Mouse (Mus musculus) neural tube, embryonic 15.5 days (tissue): ENCODE results near the gene Pitx2. TPM values are rescaled to one million over a fixed set of nuclear protein-coding genes. Genes with fewer than 3 reads are reported as not detected.
A peak's percentile ranks its signal among the peaks of the same experiment; 100 is the strongest.

ENCODE experiments used
- ATAC-seq: fragments of 200-750 bp; cut with Nextera tagmentation; 2 replicates; pipeline ENCODE4 v1.8.0; 2017; ENCODE audit warnings: mild to moderate bottlenecking, moderate TSS enrichment, moderate library complexity; ENCODE audit not compliant: low FRiP score
- H3K27ac ChIP-seq: fragments of 300-500 bp; sonication (generic); replicated peaks from 2 replicates; pipeline ENCODE4 v1.5.1; 2015; ENCODE audit warnings: mild to moderate bottlenecking, inconsistent platforms
- H3K27me3 ChIP-seq: fragments of 300-500 bp; sonication (generic); replicated peaks from 2 replicates; pipeline ENCODE4 v1.6.1; 2015; ENCODE audit warnings: inconsistent platforms
- H3K36me3 ChIP-seq: fragments of 300-500 bp; sonication (generic); 2 replicates; pipeline ENCODE4 v1.6.1; 2015; ENCODE audit warnings: inconsistent platforms
- H3K4me1 ChIP-seq: fragments of 300-500 bp; sonication (generic); 2 replicates; pipeline ENCODE4 v1.6.1; 2015; ENCODE audit warnings: inconsistent platforms
- H3K4me2 ChIP-seq: fragments of 300-500 bp; sonication (generic); 2 replicates; pipeline ENCODE4 v1.6.1; 2015; ENCODE audit warnings: inconsistent platforms, mild to moderate bottlenecking, moderate library complexity
- H3K4me3 ChIP-seq: fragments of 300-500 bp; sonication (generic); replicated peaks from 2 replicates; pipeline ENCODE4 v1.5.1; 2015; ENCODE audit warnings: mild to moderate bottlenecking, inconsistent platforms
- H3K9ac ChIP-seq: fragments of 300-500 bp; sonication (generic); replicated peaks from 2 replicates; pipeline ENCODE4 v1.6.1; 2015; ENCODE audit warnings: mild to moderate bottlenecking, inconsistent platforms
- H3K9me3 ChIP-seq: fragments of 300-500 bp; sonication (generic); replicated peaks from 2 replicates; pipeline ENCODE4 v1.6.1; 2016; ENCODE audit warnings: inconsistent platforms
- WGBS: fragments of 180-500 bp; shearing (Covaris S2); methylation state at CpG from one replicate; pipeline ENCODE4 v1.1.7; 2015; ENCODE audit warnings: mixed read lengths; 5-methylcytosine and 5-hydroxymethylcytosine counted together
- polyA plus RNA-seq: library from polyadenylated mRNA; unstranded; fragments of >200 nt; fragmentation: Nextera tagmentation; extraction: Ambion mirVana; gene quantifications from 2 replicates; pipeline ENCODE4 v1.2.1, GENCODE M21; 2015

Gene Pitx2
- polyA plus RNA-seq, 1 experiment from 2014 or later: 5.2 TPM

DNA sequence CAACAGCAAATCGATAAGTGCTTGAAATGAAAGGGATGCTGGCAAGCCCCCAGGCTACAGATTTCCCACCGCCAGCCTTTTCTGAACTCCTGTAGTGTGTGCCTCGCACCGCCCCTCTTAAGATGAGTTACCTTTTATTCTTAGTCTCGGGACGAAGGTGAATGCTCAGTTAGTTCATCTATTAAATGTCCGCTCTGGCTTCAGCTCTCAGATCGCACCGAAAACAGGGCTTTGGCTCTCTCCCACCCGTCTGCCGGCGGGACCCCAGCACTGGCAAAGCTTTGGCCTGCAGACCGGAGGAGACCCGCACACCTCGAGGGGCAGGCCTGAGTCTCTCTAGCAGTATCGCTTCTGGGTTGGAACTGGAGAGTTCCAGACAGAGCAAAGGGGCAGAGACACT, 4.6 kb upstream of the Pitx2 start:
- Histone ChIP-seq H3K4me2 (no peak overlapping the region), H3K27ac (no peak overlapping the region), H3K4me1 (peaks cover 9% of the 10 kb centered on the region), H3K36me3 (no peaks in the 10 kb centered on the region), H3K4me3 (no peak overlapping the region), H3K9ac (no peak overlapping the region), H3K9me3 (no peaks in the 10 kb centered on the region), H3K27me3 (peaks cover 71% of the 10 kb centered on the region)
- ATAC-seq: no peak
- 2% methylated on average over 16 of the region's 16 CpGs for WGBS

DNA sequence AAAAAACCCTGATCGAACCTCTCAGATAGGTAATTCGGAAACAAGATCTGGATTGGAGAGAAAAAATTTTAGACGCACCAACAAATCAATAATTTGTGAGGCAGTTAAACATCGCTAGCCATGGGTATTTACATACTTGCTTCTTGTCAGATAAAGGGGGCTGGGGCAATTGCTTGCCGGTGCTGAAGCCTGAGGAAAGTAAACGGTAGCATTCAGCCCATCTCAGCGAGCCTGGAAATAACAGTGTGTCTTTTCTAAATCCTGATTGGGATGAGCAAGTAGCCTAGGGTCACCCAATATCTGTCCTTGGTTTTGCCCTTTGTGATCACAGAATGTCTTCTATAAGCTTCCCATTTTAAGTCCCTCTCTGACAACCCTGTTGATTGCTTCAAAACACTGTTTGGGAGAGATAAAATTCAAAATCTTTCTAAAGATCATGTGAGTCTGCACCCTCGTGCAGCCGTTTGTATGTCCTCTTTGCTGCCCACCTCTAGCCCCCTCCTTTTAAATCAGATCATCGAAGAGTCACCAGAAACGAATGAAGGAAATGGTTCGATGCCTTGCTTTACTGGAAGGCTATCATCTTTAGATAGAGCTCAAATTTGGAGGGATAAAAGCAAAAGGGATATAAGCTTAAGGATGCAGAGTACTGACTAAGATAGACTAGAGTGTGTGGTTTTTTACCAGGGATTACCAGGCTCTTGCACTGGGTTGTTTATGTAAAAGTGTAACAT, 3.7 kb upstream of the Pitx2 start:
- Histone ChIP-seq H3K4me2 (no peak overlapping the region), H3K9me3 (no peaks in the 10 kb centered on the region), H3K9ac (no peak overlapping the region), H3K4me1 (peaks cover 12% of the 10 kb centered on the region), H3K27ac (no peak overlapping the region), H3K27me3 (peaks cover 75% of the 10 kb centered on the region), H3K4me3 (no peak overlapping the region), H3K36me3 (no peaks in the 10 kb centered on the region)
- ATAC-seq: no peak
- 4% methylated on average over 12 of the region's 12 CpGs for WGBS

DNA sequence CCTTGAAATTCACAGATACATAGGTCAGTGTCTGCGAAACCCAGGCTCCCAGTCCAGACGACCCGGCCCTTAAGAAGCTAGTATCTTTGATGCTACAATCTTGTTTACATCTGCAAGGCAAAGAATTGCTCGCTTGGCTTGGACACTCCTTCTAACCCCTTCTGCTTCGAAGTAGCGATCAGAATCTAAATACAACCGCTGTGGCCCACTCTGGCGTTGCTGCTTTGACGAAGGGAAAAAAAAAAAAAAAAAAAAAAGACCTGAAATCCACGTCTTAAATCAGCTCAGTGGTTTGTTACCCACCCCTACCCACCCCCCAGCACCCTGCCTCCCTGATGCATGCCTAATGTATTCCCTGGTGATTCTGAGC, 3.1 kb upstream of the Pitx2 start:
- no peak for ATAC-seq
- H3K9me3 ChIP-seq: no peaks in the 10 kb centered on the region
- H3K36me3 ChIP-seq: no peaks in the 10 kb centered on the region
- no peak overlapping the region for H3K9ac ChIP-seq
- H3K4me3 ChIP-seq: no peak overlapping the region
- peaks cover 12% of the 10 kb centered on the region for H3K4me1 ChIP-seq
- H3K27me3 ChIP-seq: peaks cover 78% of the 10 kb centered on the region
- WGBS: 1% methylated on average over 10 of the region's 10 CpGs
- no peak overlapping the region for H3K27ac ChIP-seq
- no peak overlapping the region for H3K4me2 ChIP-seq

DNA sequence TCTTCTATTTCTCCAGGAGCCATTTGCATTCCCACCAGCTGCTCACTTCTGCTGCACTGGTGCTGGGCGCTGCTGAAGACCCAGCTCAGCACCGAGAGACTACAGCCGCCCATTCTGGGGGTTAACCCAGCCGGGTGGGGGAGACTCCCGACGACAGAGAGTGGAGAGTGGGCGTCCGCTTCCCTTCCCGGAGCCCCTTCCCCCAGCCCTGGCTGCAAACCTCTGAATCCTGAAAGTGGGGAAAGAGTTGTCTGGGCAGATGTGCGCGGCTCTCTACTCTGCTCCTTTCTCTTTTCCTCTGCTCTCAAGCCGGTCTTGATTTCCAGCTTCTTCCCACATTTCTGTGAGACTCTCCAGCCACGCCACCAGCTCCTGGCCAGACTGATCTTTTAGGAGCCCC, 2.6 kb upstream of the Pitx2 start:
- no peak overlapping the region for H3K9ac ChIP-seq
- WGBS: 3% methylated on average over 13 of the region's 13 CpGs
- ATAC-seq: no peak
- H3K27ac ChIP-seq: no peak overlapping the region
- no peaks in the 10 kb centered on the region for H3K9me3 ChIP-seq
- H3K4me1 ChIP-seq: peaks cover 12% of the 10 kb centered on the region
- peaks cover 78% of the 10 kb centered on the region for H3K27me3 ChIP-seq
- no peaks in the 10 kb centered on the region for H3K36me3 ChIP-seq
- no peak overlapping the region for H3K4me2 ChIP-seq
- H3K4me3 ChIP-seq: no peak overlapping the region; the same call in 1 of the 2 replicates

DNA sequence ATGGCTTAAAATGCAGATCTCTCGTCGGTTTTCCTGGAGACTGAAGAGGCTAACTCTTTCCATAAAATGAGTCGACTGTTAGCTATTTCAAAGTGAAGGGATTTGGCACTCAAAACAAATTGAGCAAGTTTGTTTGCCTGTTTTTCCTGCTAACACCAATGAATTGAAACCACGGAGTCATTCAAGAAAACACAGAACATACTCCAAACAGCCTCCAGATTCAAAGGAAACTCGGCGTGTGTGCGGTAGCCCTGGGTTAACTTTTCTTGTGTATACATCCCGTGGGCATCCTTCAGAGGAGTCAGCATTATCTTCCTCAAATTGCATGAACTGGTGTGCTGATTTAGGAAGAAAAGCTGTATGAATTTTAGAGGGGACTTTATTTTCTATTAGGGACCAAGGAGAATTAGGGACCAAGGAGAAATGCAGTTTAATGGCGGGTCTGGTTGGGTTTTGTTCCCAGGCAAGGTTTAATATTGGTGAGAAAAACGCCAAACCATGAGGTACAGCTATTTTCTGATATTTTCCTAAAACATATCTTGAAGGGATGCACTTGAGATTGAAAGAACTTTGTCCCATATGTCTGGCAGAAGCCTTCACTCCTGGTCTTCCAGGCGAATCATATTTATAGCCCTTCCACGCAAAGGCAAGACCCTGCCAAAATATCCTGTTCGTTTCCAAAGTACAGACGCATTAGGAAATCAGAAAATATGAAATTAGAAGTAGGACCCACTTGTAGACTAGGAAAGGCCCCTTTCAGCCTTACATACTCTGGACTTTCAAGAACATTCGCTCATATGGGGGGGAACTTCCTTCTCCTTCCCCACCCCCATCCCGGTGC, 1.7 kb upstream of the Pitx2 start:
- no peak overlapping the region for H3K27ac ChIP-seq
- no peak overlapping the region for H3K9ac ChIP-seq
- no peaks in the 10 kb centered on the region for H3K9me3 ChIP-seq
- H3K4me3 ChIP-seq: no peak overlapping the region
- ATAC-seq: no peak
- no peak overlapping the region for H3K4me2 ChIP-seq
- H3K4me1 ChIP-seq: peaks cover 16% of the 10 kb centered on the region
- WGBS: 2% methylated on average over 16 of the region's 16 CpGs
- peaks cover 79% of the 10 kb centered on the region for H3K27me3 ChIP-seq
- no peaks in the 10 kb centered on the region for H3K36me3 ChIP-seq

DNA sequence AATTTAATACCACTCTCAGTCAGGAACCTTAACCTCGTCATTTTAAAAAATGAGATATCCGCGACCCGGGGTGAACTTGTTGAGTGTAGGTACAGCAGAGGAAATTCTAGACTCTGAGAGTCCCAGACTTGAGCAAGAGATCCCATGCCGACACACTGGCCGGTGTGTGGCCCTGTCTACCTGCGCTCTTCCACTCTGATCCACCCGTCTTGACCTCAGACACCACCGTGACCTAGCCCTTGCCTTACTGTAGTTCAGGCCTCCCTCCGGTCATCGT, 1.1 kb upstream of the Pitx2 start:
- no peaks in the 10 kb centered on the region for H3K36me3 ChIP-seq
- 5% methylated on average over 11 of the region's 11 CpGs for WGBS
- H3K4me2 ChIP-seq: no peak overlapping the region
- H3K27ac ChIP-seq: no peak overlapping the region
- no peaks in the 10 kb centered on the region for H3K9me3 ChIP-seq
- no peak overlapping the region for H3K4me3 ChIP-seq
- H3K9ac ChIP-seq: no peak overlapping the region
- H3K27me3 ChIP-seq: peaks cover 79% of the 10 kb centered on the region
- no peak for ATAC-seq
- H3K4me1 ChIP-seq: peaks cover 20% of the 10 kb centered on the region

DNA sequence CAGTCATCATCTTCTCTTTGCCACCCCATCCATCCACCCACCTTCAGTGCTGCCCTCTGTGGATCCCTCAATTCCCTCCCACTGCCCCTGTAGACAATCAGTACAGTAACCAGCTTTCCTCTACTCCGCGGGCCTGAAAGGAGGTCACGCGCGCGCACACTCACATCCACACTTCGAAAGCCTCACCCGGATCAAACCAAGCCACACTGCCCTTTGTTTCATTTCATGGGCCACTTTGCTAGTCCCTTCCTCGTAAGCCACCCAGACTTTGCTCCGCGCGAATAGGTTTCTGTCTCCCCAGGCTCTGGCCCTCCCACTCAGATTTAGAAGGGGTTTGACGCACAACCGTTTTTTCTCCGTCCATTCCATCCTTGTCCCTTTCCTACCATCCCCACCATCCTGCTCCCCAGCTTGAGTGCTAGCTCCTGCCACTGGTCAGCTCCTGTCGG, 494 bp upstream of the Pitx2 start:
- no peak overlapping the region for H3K27ac ChIP-seq
- no peaks in the 10 kb centered on the region for H3K9me3 ChIP-seq
- no peak for ATAC-seq
- H3K9ac ChIP-seq: no peak overlapping the region
- no peaks in the 10 kb centered on the region for H3K36me3 ChIP-seq
- under 1% methylated on average over 16 of the region's 16 CpGs for WGBS
- H3K27me3 ChIP-seq: peaks cover 83% of the 10 kb centered on the region
- peaks cover 24% of the 10 kb centered on the region for H3K4me1 ChIP-seq
- peak overlapping the region; percentile 32 for H3K4me3 ChIP-seq
- peak overlapping the region; percentile 56 for H3K4me2 ChIP-seq

DNA sequence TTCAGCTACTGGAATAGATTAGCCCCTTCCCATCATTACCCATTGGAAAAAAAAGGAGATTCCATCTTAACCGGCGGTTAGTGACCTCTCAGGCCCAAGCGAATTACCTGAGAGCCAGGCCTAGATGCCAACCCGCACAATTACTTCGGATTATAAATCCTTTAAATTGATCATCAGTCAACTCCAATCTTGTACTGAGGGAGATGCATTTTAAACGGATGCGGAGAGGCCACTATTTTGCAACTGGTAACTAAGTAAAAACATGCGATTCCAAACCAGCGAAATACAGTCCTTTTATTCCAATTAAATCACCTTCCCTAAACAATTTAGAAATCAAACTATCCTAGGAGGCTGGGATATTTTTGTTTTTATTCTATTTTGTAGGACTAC, 818 bp downstream of the Pitx2 start:
- H3K9ac ChIP-seq: no peak overlapping the region
- 2% methylated on average over 9 of the region's 9 CpGs for WGBS

DNA sequence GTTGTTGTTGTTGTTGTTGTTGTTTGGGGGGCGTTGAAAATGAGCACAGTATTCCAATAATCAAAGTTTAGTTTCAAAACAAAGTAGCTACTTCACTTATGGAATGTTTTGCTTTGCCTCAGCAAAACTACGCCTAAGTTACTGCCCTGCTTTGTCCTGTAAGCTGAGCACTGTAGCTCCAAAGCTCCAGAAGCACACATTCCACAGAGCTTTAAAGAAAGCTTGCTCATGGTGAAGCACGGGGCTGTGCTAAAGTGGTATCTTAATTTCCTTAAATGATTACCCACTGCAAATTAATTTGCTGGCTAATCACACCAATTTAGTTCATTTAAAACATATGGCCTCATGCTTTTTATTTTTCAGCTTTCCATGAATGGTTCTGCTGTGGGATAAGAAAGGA, 1.5 kb downstream of the Pitx2 start:
- 2% methylated on average over 3 of the region's 3 CpGs for WGBS
- H3K27ac ChIP-seq: no peak overlapping the region
- H3K9ac ChIP-seq: no peak overlapping the region
- no peaks in the 10 kb centered on the region for H3K9me3 ChIP-seq
- H3K27me3 ChIP-seq: peaks cover 86% of the 10 kb centered on the region
- peaks cover 33% of the 10 kb centered on the region for H3K4me1 ChIP-seq
- H3K36me3 ChIP-seq: no peaks in the 10 kb centered on the region
- H3K4me3 ChIP-seq: no peak overlapping the region
- ATAC-seq: no peak
- no peak overlapping the region for H3K4me2 ChIP-seq

More for the DNA sequence above, 818 bp downstream of the Pitx2 start:
- Histone ChIP-seq H3K4me3 (peak overlapping the region; percentile 32; the same call in 1 of the 2 replicates), H3K27me3 (peaks cover 84% of the 10 kb centered on the region), H3K9me3 (no peaks in the 10 kb centered on the region), H3K4me2 (no peak overlapping the region), H3K27ac (no peak overlapping the region), H3K36me3 (no peaks in the 10 kb centered on the region), H3K4me1 (peaks cover 33% of the 10 kb centered on the region)
- ATAC-seq: no peak

DNA sequence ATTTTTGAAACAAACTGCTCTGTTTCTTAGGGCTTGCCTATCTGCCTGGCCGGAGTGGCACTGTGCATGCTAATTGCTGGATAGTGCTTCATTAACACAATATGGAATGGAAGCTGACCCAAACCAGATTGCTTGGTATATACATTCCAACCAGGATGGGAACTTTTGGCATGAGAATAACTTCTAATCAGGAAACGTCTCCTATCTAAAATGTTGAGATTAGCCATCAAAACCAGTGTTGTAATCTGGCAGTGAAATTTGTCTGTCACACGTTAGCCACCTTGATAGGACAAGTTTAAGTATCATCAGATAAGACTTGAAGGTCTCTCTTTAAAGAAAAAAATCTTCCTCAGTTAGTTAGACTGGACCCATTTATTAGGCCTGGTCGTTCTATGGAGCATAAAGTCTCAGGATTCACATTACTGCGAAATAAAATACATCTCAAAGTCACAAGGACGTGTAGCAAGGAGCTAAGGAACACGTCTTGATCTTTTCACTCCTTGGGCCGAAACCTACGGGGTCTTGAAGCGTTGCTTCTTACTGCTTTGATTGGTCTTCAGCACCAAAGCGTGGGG, 2.1 kb downstream of the Pitx2 start:
- Histone ChIP-seq H3K27me3 (peaks cover 86% of the 10 kb centered on the region), H3K4me3 (no peak overlapping the region), H3K27ac (no peak overlapping the region), H3K9ac (no peak overlapping the region), H3K4me1 (peaks cover 33% of the 10 kb centered on the region), H3K9me3 (no peaks in the 10 kb centered on the region), H3K36me3 (no peaks in the 10 kb centered on the region), H3K4me2 (no peak overlapping the region)
- ATAC-seq: no peak
- 3% methylated on average over 11 of the region's 11 CpGs for WGBS

DNA sequence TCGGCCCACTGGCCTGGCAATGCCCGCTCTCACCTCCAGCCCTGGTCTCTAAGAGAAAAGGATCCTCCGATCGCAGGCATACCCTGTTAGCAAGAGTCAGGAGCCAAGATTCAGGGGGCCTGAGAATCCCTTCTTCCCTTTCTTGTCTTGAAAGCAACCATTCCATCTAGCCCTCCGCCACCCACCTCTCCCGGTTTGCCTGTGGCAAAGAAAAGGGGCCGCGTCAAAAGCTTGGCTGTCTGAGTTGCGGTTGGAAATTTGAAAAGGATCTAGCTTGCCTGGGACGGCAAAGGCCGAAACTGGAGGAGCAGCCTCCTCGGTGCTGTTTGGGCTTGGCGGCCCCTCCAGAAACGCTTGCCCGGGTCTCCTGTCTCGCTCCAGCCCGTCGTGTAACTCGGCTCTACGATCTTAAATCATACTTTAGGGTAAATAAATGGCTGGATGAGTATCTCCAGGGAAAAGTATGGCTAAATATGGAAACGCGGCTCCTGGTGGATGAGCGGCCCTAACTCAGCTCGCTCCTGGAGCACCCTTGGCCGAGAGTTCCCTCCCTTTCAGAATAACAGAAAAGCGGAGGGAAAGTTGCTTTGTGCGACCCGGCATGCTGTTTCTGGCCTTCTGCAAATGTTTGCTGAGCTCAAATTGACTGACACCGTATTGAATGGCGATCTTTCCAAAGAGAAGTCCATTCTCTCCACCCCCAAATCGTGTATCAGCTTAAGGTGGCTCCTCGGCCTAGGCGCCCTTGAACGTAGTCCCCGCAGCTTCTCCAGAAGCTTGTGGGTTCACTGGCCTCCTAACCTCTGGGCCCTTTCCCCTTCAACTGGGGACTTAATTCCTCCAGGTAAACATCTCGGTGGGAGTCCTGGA, 3.4 kb downstream of the Pitx2 start:
- no peak for ATAC-seq
- peaks cover 86% of the 10 kb centered on the region for H3K27me3 ChIP-seq
- no peak overlapping the region for H3K9ac ChIP-seq
- H3K4me3 ChIP-seq: no peak overlapping the region
- H3K36me3 ChIP-seq: no peaks in the 10 kb centered on the region
- no peak overlapping the region for H3K27ac ChIP-seq
- H3K4me2 ChIP-seq: no peak overlapping the region
- H3K9me3 ChIP-seq: no peaks in the 10 kb centered on the region
- WGBS: under 1% methylated on average over 36 of the region's 36 CpGs
- peaks cover 33% of the 10 kb centered on the region for H3K4me1 ChIP-seq
